Mouse (Mus musculus): ENCODE data around the gene Acap2. TPM values are rescaled to one million over a fixed set of nuclear protein-coding genes. Genes with fewer than 3 reads are reported as not detected.

Gene Acap2
- polyA plus RNA-seq, 1 experiment, result 9.2 TPM

DNA sequence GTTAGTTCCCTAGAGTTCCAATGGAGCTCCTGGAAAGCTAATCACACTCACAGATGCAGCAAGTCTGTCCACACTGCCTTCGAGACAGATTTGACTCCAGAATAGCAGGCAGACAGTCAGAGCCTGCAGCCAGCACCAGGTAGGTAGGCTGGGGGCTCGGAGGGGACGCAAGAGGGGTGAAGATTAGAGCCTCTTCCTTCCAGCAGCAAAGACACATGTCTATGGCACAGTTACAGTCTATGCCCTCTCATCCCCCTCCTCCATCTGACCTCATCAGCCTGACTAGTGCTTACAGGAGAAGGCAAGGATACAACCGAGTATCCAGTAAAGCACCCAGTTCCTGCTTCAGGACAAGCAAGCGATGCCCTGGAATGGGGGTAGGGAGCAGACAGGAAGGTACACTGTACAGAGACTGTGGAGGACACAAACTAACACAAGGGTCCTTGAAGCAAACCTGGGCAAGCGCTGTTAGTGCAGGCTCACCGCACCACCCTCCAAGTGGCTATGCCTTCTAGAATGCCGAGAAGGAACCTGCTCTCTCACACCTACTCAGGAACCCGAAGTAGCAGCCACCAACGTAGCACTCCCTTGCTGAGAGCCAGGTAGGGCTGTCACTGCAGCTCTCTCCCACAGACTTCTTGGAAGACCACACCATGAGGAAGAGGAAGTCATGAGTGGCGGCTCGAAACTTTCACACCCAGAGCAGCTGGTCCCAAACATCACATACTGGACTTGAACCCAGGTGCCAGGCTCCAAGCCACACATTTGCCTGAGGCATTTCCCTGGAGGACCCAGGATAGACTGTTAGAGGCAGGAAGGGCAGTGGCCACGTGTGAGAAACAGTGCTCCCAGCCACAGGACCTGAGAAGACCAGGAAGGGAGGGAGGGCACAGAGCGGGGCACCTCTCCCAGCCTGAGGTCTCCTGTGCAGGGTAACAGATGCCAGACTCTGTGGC is 131.6 kb downstream of the Acap2 start:
- TF ChIP-seq CTCF (IDR thresholded peaks at IDR 0.05; ENCODE audit: extremely low read depth, insufficient read depth, insufficient read length, insufficient replicate concordance), result no peak
- Histone ChIP-seq H3K27me3 (ENCODE audit: control insufficient read depth, insufficient read depth, low read length) (no peaks in the 10 kb centered on the region), H3K27ac (ENCODE audit: insufficient read depth, low read length) (peak overlapping the region; percentile 41; the same call in 1 of the 2 replicates), H3K4me1 (ENCODE audit: control insufficient read depth, insufficient read depth, insufficient read length) (peaks cover 54% of the 10 kb centered on the region), H3K4me3 (ENCODE audit: extremely low read depth, insufficient read depth, insufficient read length) (no peak overlapping the region), H3K36me3 (ENCODE audit: control insufficient read depth, insufficient read depth, low read length) (no peaks in the 10 kb centered on the region)
- 47% methylated on average over 14 of the region's 14 CpGs for WGBS
- DNase-seq (ENCODE audit: low read depth in 1 of 2, low spot score in 2 of 2), result no peak

DNA sequence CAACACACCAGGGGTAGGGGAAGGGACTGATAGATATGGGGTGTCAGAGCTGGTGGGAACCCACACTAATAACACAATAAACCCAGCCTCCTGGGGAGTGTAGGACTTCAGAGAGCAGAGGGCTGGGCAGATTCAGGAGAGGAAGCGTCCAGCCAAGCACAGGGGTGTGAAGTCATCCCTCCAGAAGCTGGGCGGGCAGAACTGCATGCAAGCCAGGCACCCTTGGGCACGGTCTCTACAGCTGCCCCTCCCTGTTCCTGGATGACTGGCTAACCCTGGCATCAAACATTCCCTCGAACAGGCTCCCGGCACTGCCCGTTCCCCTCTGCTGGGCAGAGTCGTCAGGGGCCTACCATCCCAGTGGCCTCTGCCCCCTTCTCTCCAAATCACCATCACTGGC is 132.8 kb downstream of the Acap2 start:
- Histone ChIP-seq H3K36me3 (ENCODE audit: control insufficient read depth, insufficient read depth, low read length) (no peaks in the 10 kb centered on the region), H3K27me3 (ENCODE audit: control insufficient read depth, insufficient read depth, low read length) (no peaks in the 10 kb centered on the region), H3K4me3 (ENCODE audit: extremely low read depth, insufficient read depth, insufficient read length) (no peak overlapping the region), H3K4me1 (ENCODE audit: control insufficient read depth, insufficient read depth, insufficient read length) (peaks cover 56% of the 10 kb centered on the region), H3K27ac (ENCODE audit: insufficient read depth, low read length) (peak overlapping the region; percentile 90)
- no peak for DNase-seq (ENCODE audit: low read depth in 1 of 2, low spot score in 2 of 2)
- no peak for TF ChIP-seq CTCF (IDR thresholded peaks at IDR 0.05; ENCODE audit: extremely low read depth, insufficient read depth, insufficient read length, insufficient replicate concordance)
- TF ChIP-seq POLR2A (IDR thresholded peaks at IDR 0.05; ENCODE audit: low read depth, low read length), result no peak
- 78% methylated on average over 7 of the region's 7 CpGs for WGBS

- H3K36me3 ChIP-seq (ENCODE audit: control insufficient read depth, insufficient read depth, low read length), result no peaks in the 10 kb centered on the region
- peak overlapping the region; percentile 31; the same call in 1 of the 2 replicates for H3K4me3 ChIP-seq (ENCODE audit: extremely low read depth, insufficient read depth, insufficient read length)
- H3K27me3 ChIP-seq (ENCODE audit: control insufficient read depth, insufficient read depth, low read length), result no peaks in the 10 kb centered on the region
- H3K4me1 ChIP-seq (ENCODE audit: control insufficient read depth, insufficient read depth, insufficient read length), result peaks cover 56% of the 10 kb centered on the region
- WGBS, result 11% methylated on average over 15 of the region's 15 CpGs
- DNase-seq (ENCODE audit: low read depth in 1 of 2, low spot score in 2 of 2), result peak; percentile 76 to 84
- peak overlapping the region; percentile 90 for H3K27ac ChIP-seq (ENCODE audit: insufficient read depth, low read length)
- TF ChIP-seq CTCF (IDR thresholded peaks at IDR 0.05; ENCODE audit: extremely low read depth, insufficient read depth, insufficient read length, insufficient replicate concordance), result no peak
- no peak for TF ChIP-seq POLR2A (IDR thresholded peaks at IDR 0.05; ENCODE audit: low read depth, low read length)
Measured at GRCm38 (mm10) chr16:31066344-31067098, 134.5 kb downstream of the Acap2 start.

DNA sequence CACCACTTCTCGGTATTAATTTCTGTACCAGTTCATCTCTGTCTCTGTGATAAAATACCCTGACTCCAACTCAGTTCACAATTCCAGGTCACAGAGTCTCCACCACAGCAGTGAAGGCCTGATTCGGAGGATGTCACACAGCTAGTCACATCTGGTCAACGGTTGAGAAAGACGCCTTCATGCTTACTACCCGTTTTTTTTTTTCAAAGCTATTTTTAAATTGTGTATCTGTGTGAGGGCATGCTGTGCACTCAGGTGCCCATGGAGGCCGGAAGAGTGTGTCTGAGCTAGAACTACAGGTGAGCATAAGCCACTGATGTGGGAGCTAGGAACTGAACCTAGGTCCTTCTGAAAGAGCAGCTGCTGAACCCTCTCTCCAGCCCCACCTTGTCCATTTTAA is 136.3 kb downstream of the Acap2 start:
- peak overlapping the region; percentile 67 for H3K27ac ChIP-seq (ENCODE audit: insufficient read depth, low read length)
- no peaks in the 10 kb centered on the region for H3K27me3 ChIP-seq (ENCODE audit: control insufficient read depth, insufficient read depth, low read length)
- WGBS, result 37% methylated on average over 6 of the region's 6 CpGs
- peaks cover 48% of the 10 kb centered on the region for H3K4me1 ChIP-seq (ENCODE audit: control insufficient read depth, insufficient read depth, insufficient read length)
- H3K4me3 ChIP-seq (ENCODE audit: extremely low read depth, insufficient read depth, insufficient read length), result no peak overlapping the region
- H3K36me3 ChIP-seq (ENCODE audit: control insufficient read depth, insufficient read depth, low read length), result no peaks in the 10 kb centered on the region
- no peak for TF ChIP-seq POLR2A (IDR thresholded peaks at IDR 0.05; ENCODE audit: low read depth, low read length)
- no peak for TF ChIP-seq CTCF (IDR thresholded peaks at IDR 0.05; ENCODE audit: extremely low read depth, insufficient read depth, insufficient read length, insufficient replicate concordance)
- no peak for DNase-seq (ENCODE audit: low read depth in 1 of 2, low spot score in 2 of 2)

DNA sequence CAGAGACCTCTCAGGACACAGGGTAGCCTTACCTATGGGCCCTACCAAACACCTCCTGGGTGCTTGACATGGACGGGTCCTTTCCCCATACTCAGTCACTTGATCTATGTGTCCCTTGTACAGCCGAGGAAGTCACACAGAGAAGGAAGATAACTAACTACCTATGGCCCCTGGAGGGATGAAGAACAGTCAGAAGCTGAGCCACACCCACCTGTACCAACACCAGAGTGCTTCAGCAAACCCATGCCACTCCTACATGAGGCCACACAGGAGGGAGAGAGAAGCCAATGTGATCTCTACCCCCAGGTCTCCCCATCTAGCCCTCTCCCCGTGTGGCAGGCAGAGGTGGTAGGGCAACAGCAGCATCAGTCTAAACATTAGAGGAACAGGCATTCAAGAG is 138.1 kb downstream of the Acap2 start:
- Histone ChIP-seq H3K4me3 (ENCODE audit: extremely low read depth, insufficient read depth, insufficient read length) (no peak overlapping the region), H3K4me1 (ENCODE audit: control insufficient read depth, insufficient read depth, insufficient read length) (peaks cover 31% of the 10 kb centered on the region), H3K27me3 (ENCODE audit: control insufficient read depth, insufficient read depth, low read length) (no peaks in the 10 kb centered on the region), H3K27ac (ENCODE audit: insufficient read depth, low read length) (no peak overlapping the region), H3K36me3 (ENCODE audit: control insufficient read depth, insufficient read depth, low read length) (no peaks in the 10 kb centered on the region)
- TF ChIP-seq POLR2A (IDR thresholded peaks at IDR 0.05; ENCODE audit: low read depth, low read length) (no peak), CTCF (IDR thresholded peaks at IDR 0.05; ENCODE audit: extremely low read depth, insufficient read depth, insufficient read length, insufficient replicate concordance) (no peak)
- DNase-seq (ENCODE audit: low read depth in 1 of 2, low spot score in 2 of 2), result no peak
- 80% methylated on average over 3 of the region's 3 CpGs for WGBS

- no peak overlapping the region for H3K27ac ChIP-seq (ENCODE audit: insufficient read depth, low read length)
- peaks cover 18% of the 10 kb centered on the region for H3K4me1 ChIP-seq (ENCODE audit: control insufficient read depth, insufficient read depth, insufficient read length)
- H3K27me3 ChIP-seq (ENCODE audit: control insufficient read depth, insufficient read depth, low read length), result no peaks in the 10 kb centered on the region
- no peak overlapping the region for H3K4me3 ChIP-seq (ENCODE audit: extremely low read depth, insufficient read depth, insufficient read length)
- no peak for TF ChIP-seq CTCF (IDR thresholded peaks at IDR 0.05; ENCODE audit: extremely low read depth, insufficient read depth, insufficient read length, insufficient replicate concordance)
- no peak for TF ChIP-seq POLR2A (IDR thresholded peaks at IDR 0.05; ENCODE audit: low read depth, low read length)
- WGBS, result 79% methylated on average over 11 of the region's 11 CpGs
- H3K36me3 ChIP-seq (ENCODE audit: control insufficient read depth, insufficient read depth, low read length), result no peaks in the 10 kb centered on the region
- no peak for DNase-seq (ENCODE audit: low read depth in 1 of 2, low spot score in 2 of 2)
Measured at GRCm38 (mm10) chr16:31061246-31061880, 139.7 kb downstream of the Acap2 start.
